8 mouse cellular contexts compared by ENCODE assay signal in the genomic region with DNA sequence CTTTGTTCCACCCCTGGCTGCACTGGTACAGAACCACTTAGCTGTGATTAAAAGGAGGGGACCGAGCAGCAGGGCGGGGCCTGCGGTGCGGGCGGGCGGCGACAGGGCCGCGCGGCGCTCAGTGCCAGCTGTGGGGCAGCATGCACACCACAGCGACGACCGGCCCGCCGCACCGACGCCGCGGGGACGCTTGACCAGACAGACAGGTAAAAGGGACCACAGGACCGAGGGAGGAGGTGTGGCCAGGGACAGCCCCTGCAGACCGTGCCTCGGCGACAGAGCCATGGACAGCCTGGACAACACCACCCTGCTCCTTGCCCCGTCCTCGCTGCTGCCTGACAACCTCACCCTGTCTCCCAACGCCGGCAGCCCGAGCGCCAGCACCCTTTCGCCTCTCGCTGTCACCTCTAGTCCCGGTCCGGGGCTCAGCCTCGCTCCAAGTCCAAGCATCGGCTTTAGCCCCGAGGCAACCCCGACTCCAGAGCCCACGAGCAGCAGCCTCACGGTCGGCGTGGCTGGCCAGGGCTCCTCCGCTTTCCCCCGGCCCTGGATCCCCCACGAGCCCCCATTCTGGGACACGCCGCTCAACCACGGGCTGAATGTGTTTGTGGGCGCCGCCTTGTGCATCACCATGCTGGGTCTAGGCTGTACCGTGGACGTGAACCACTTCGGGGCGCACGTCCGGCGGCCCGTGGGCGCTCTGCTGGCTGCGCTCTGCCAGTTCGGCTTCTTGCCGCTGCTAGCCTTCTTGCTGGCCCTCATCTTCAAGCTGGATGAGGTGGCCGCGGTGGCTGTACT. TPM values are rescaled to one million over a fixed set of nuclear protein-coding genes. Genes with fewer than 3 reads are reported as not detected.
DNase-seq lines count a peak whose midpoint lies in the region; ATAC-seq and TF ChIP-seq lines count a peak whose summit lies in the region.

A gene (plus strand): TSS at position 100 of the 798 bp plus-strand sequence.

- peak within 1 kb of the TSS; percentile 9; the same call in 1 of the 2 replicates for H3K9ac ChIP-seq in embryonic facial prominence, embryonic 11.5 days (replicated peaks; ENCODE audit: low read length)
- H3K9ac ChIP-seq in hindbrain, embryonic 13.5 days: peak within 1 kb of the TSS; percentile 76
- no peak within 1 kb of the TSS for H3K9ac ChIP-seq in liver, embryonic 16.5 days (ENCODE audit: low read depth, low read length)

- WGBS in cerebellum, adult 2 months: 5% methylated on average over 65 of the region's 65 CpGs
- 9% methylated on average over 65 of the region's 65 CpGs for WGBS in embryonic facial prominence, embryonic 11.5 days
- WGBS in hindbrain, embryonic 13.5 days: 8% methylated on average over 65 of the region's 65 CpGs
- WGBS in liver, embryonic 16.5 days (ENCODE audit: insufficient replicate concordance): 8% methylated on average over 62 of the region's 65 CpGs
- 9% methylated on average over 65 of the region's 65 CpGs for WGBS in olfactory bulb, adult 2 months

- no peaks in the 10 kb centered on the region for H3K4me1 ChIP-seq in cerebellum, adult 2 months (ENCODE audit: control insufficient read depth, insufficient read depth, low read length)
- H3K4me1 ChIP-seq in embryonic facial prominence, embryonic 11.5 days (ENCODE audit: control insufficient read depth, insufficient read depth, low read length): no peaks in the 10 kb centered on the region
- H3K4me1 ChIP-seq in hindbrain, embryonic 13.5 days (replicated peaks): peaks cover 6% of the 10 kb centered on the region
- no peaks in the 10 kb centered on the region for H3K4me1 ChIP-seq in liver, embryonic 16.5 days (ENCODE audit: control insufficient read depth, low read depth, low read length)
- peaks cover 7% of the 10 kb centered on the region for H3K4me1 ChIP-seq in olfactory bulb, adult 2 months (ENCODE audit: control insufficient read depth, insufficient read depth, low read length)

- no peaks in the 10 kb centered on the region for H3K9me3 ChIP-seq in embryonic facial prominence, embryonic 11.5 days (replicated peaks; ENCODE audit: control insufficient read depth, low read length)
- H3K9me3 ChIP-seq in hindbrain, embryonic 13.5 days: no peaks in the 10 kb centered on the region
- H3K9me3 ChIP-seq in liver, embryonic 16.5 days (replicated peaks; ENCODE audit: control insufficient read depth, low read length): no peaks in the 10 kb centered on the region

- no peak for TF ChIP-seq POLR2A in cerebellum, adult 2 months (IDR thresholded peaks at IDR 0.05; ENCODE audit: borderline replicate concordance, insufficient read depth, low read length)
- no peak for TF ChIP-seq POLR2A in olfactory bulb, adult 2 months (IDR thresholded peaks at IDR 0.05; ENCODE audit: insufficient read depth, low read depth, low read length)

- no peak for DNase-seq in cerebellum, adult 2 months
- no peak for DNase-seq in cerebellum, adult 11 months
- DNase-seq in 3134 (ENCODE audit: extremely low read depth, insufficient read length, low spot score): peak; percentile 8
- peak; percentile 38 for DNase-seq in embryonic facial prominence, embryonic 11.5 days (ENCODE audit: low spot score)
- no peak for DNase-seq in thymus, postnatal 0 days (ENCODE audit: low spot score)

- H3K4me2 ChIP-seq in embryonic facial prominence, embryonic 11.5 days (ENCODE audit: low read depth, low read length): peak within 1 kb of the TSS; percentile 70
- peak within 1 kb of the TSS; percentile 69 for H3K4me2 ChIP-seq in hindbrain, embryonic 13.5 days
- peak within 1 kb of the TSS; percentile 35 for H3K4me2 ChIP-seq in liver, embryonic 16.5 days (ENCODE audit: low read depth, low read length)

- TF ChIP-seq CTCF in cerebellum, adult 2 months (IDR thresholded peaks at IDR 0.05; ENCODE audit: borderline replicate concordance, insufficient read depth, low read depth, low read length): no peak
- TF ChIP-seq CTCF in olfactory bulb, adult 2 months (IDR thresholded peaks at IDR 0.05; ENCODE audit: insufficient read depth, low read depth, low read length): no peak

- no peak within 1 kb of the TSS for H3K27ac ChIP-seq in cerebellum, adult 2 months (ENCODE audit: insufficient read depth, low read length)
- no peak within 1 kb of the TSS for H3K27ac ChIP-seq in embryonic facial prominence, embryonic 11.5 days (replicated peaks; ENCODE audit: low read depth, low read length)
- peak within 1 kb of the TSS; percentile 73 for H3K27ac ChIP-seq in hindbrain, embryonic 13.5 days
- H3K27ac ChIP-seq in liver, embryonic 16.5 days (ENCODE audit: low read length): no peak within 1 kb of the TSS
- no peak within 1 kb of the TSS for H3K27ac ChIP-seq in olfactory bulb, adult 2 months (ENCODE audit: insufficient read depth, low read depth, low read length)

- ATAC-seq in embryonic facial prominence, embryonic 11.5 days (replicated peaks; ENCODE audit: insufficient number of reproducible peaks, low FRiP score, low TSS enrichment, low read depth): peak; percentile 87
- peak; percentile 93 for ATAC-seq in hindbrain, embryonic 13.5 days (ENCODE audit: low FRiP score)
- ATAC-seq in liver, embryonic 16.5 days (ENCODE audit: low read depth): no peak

- H3K27me3 ChIP-seq in cerebellum, adult 2 months (ENCODE audit: control insufficient read depth, insufficient read depth, low read length): no peaks in the 10 kb centered on the region; the same call in 1 of the 2 replicates
- peaks cover 16% of the 10 kb centered on the region for H3K27me3 ChIP-seq in embryonic facial prominence, embryonic 11.5 days (ENCODE audit: control insufficient read depth, insufficient read depth, low read length)
- H3K27me3 ChIP-seq in hindbrain, embryonic 13.5 days: peaks cover 31% of the 10 kb centered on the region
- H3K27me3 ChIP-seq in liver, embryonic 16.5 days (ENCODE audit: control insufficient read depth, insufficient read depth, low read depth, low read length): peaks cover 28% of the 10 kb centered on the region

- H3K36me3 ChIP-seq in embryonic facial prominence, embryonic 11.5 days (replicated peaks; ENCODE audit: control insufficient read depth, insufficient read depth, low read depth, low read length): no peaks in the 10 kb centered on the region
- no peaks in the 10 kb centered on the region for H3K36me3 ChIP-seq in hindbrain, embryonic 13.5 days
- no peaks in the 10 kb centered on the region for H3K36me3 ChIP-seq in liver, embryonic 16.5 days (ENCODE audit: control insufficient read depth, insufficient read depth)

- H3K4me3 ChIP-seq in cerebellum, adult 2 months (replicated peaks; ENCODE audit: insufficient read depth, low read depth, low read length): no peak within 1 kb of the TSS
- peak within 1 kb of the TSS; percentile 32 for H3K4me3 ChIP-seq in embryonic facial prominence, embryonic 11.5 days (ENCODE audit: low read depth, low read length)
- peak within 1 kb of the TSS; percentile 50 for H3K4me3 ChIP-seq in hindbrain, embryonic 13.5 days
- H3K4me3 ChIP-seq in liver, embryonic 16.5 days (ENCODE audit: low read depth, low read length): peak within 1 kb of the TSS; percentile 23
- peak within 1 kb of the TSS; percentile 41 for H3K4me3 ChIP-seq in olfactory bulb, adult 2 months (ENCODE audit: insufficient read depth, low read depth, low read length)

RNA-seq across cellular contexts. Expression of the gene that starts here (rescaled TPM):
- 7.6 and 10.9 TPM in 2 replicates for polyA plus RNA-seq in cerebellum, adult 2 months (2012; rRNA removed)
- polyA plus RNA-seq in embryonic facial prominence, embryonic 11.5 days (2014; fragmentation: Nextera tagmentation; extraction: Ambion mirVana): 1.9 and 2.3 TPM in 2 replicates
- polyA plus RNA-seq in hindbrain, embryonic 13.5 days (2015; fragmentation: Nextera tagmentation; extraction: Ambion mirVana): 30.4 and 36.1 TPM in 2 replicates
- polyA plus RNA-seq in liver, embryonic 16.5 days (2015; fragmentation: Nextera tagmentation; extraction: Ambion mirVana): 0.09 TPM in 1 of 2 replicates, not detected in the other
- polyA plus RNA-seq in olfactory bulb, adult 2 months (2012; ENCODE audit: insufficient read depth, insufficient read length, low replicate concordance, missing spikeins): not detected in 2 replicates
- 0.27 and 0.31 TPM in 2 replicates for polyA plus RNA-seq in thymus, postnatal 0 days (2015; fragmentation: Nextera tagmentation; extraction: Ambion mirVana)

Comparison
In these comparisons a context has a peak if more than half of its experiments do, and no peak if none do; other contexts are left out.
1. DNase-seq: peak in 3134 (single experiment) and embryonic facial prominence, embryonic 11.5 days (single experiment); none in cerebellum, adult 2 months (0 of 2), cerebellum, adult 11 months (single experiment) and thymus, postnatal 0 days (single experiment).
2. Peak in every context shown above with its lines, with median percentiles within 50 percentile points of each other: H3K4me2 ChIP-seq.